Mouse (Mus musculus) Patski (cell line): ENCODE results near the gene Rmdn2. TPM values are rescaled to one million over a fixed set of nuclear protein-coding genes. Genes with fewer than 3 reads are reported as not detected.

Experiments used
- ATAC-seq: fragments of 100-300 bp; one replicate; pipeline ENCODE4 v1.8.0; 2021
- CTCF ChIA-PET: fragments of 350-600 bp; sonication (Branson Sonifier 250); formaldehyde crosslinking; loops from one replicate; lab custom pipeline; 2022; ENCODE audit warnings: inconsistent platforms; lab: Charles Lee
- POLR2A ChIA-PET: fragments of 350-600 bp; sonication (Branson Sonifier 250); formaldehyde crosslinking; loops from one replicate; lab custom pipeline; 2022; ENCODE audit warnings: antibody characterized with exemption, inconsistent platforms; lab: Charles Lee
- DNase-seq: peaks from one replicate; pipeline ENCODE4 v3.0.0-alpha.2; 2011; ENCODE audit warnings: low read depth, low spot score
- H3K27me3 ChIP-seq: fragments of 371-371 bp; one replicate; pipeline ENCODE4 v1.5.1; 2021
- CTCF ChIP-seq: fragments of 100-300 bp; IDR thresholded peaks from one replicate; pipeline ENCODE4 v1.5.1; 2021
- in situ Hi-C: fragments of 300-500 bp; cut with MboI; formaldehyde crosslinking; loops from 3 replicates; pipeline ENCODE4 v1.11.1; 2018; ENCODE audit warnings: low pct_unique_long_range_greater_than_20kb, mixed read lengths
- polyA plus RNA-seq: library from polyadenylated mRNA; unstranded; gene quantifications from one replicate; pipeline ENCODE4 v1.2.3, GENCODE M21; 2021

Gene Rmdn2
- polyA plus RNA-seq, 1 experiment from 2014 or later, result 15.1 TPM

GRCm38 (mm10) chr17:79653171-79653570 is 41.5 kb downstream of the Rmdn2 start:
- ATAC-seq (no peak), DNase-seq (no peak)
- CTCF ChIA-PET, result interaction anchor here (1.3 kb wide), 1 partner anchor 8 kb away, joined by 4 read pairs; no protein-coding TSS in a partner anchor
- in situ Hi-C loops, result loop anchor here (25.0 kb wide), 1 partner anchor 534 kb away; no protein-coding TSS in a partner anchor
- POLR2A ChIA-PET, result no interaction called here
- no peaks in the 10 kb centered on the region for H3K27me3 ChIP-seq
- no peak for TF ChIP-seq CTCF

DNA sequence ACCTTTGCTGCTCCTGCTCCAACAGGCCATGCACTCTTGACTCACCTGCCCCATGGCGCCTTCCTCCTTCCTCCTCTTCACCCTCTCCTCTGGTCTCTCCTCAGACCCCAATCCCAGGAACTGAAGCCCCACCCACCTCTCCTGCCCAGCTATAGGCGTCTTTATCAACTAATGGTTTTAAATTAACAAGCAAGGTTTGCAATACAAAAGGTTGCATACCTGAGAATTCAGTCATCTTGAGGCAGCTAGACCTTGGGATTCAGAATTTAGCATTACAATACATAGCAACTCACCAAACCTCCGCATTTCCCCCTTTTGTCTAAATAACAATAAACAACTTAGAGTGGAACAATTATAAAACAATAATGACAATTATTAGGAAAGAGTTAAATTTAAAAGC is 42.5 kb downstream of the Rmdn2 start:
- in situ Hi-C loops, result loop anchor here (25.0 kb wide), 1 partner anchor 533 kb away; no protein-coding TSS in a partner anchor
- DNase-seq, result no peak

GRCm38 (mm10) chr17:79657785-79658184 is 46.1 kb downstream of the Rmdn2 start:
- no peak for TF ChIP-seq CTCF
- no peak for DNase-seq
- CTCF ChIA-PET, result no interaction called here
- no peak for ATAC-seq
- POLR2A ChIA-PET, result no interaction called here
- no peaks in the 10 kb centered on the region for H3K27me3 ChIP-seq
- in situ Hi-C loops, result loop anchor here (25.0 kb wide), 1 partner anchor 530 kb away; no protein-coding TSS in a partner anchor

More for the DNA sequence above, 42.5 kb downstream of the Rmdn2 start:
- no peak for ATAC-seq
- ChIA-PET CTCF (no interaction called here), POLR2A (no interaction called here)
- TF ChIP-seq CTCF, result no peak
- H3K27me3 ChIP-seq, result no peaks in the 10 kb centered on the region

DNA sequence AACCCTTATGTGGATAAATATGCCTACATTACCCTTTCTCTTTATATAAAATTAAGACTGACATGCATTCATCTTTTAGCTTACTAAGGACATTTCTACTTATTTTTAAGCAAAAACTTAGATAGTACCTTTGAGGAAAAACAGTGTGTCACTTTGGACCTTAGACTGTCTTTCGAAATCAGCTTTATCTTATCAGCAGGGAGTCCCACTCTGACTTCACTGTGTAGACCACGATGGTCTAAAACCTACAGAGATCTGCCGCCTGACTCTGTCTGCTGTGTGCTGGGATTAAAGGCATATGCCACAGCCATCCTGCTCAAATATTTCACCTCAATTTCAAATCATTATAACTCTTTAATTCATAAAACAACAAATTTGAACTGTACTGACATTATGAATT is 46.8 kb downstream of the Rmdn2 start:
- in situ Hi-C loops, result loop anchor here (25.0 kb wide), 1 partner anchor 529 kb away; no protein-coding TSS in a partner anchor
- ChIA-PET POLR2A (no interaction called here), CTCF (no interaction called here)
- H3K27me3 ChIP-seq, result no peaks in the 10 kb centered on the region
- DNase-seq (no peak), ATAC-seq (no peak)
- no peak for TF ChIP-seq CTCF

- POLR2A ChIA-PET, result no interaction called here
- in situ Hi-C loops, result loop anchor here (25.0 kb wide), 1 partner anchor 528 kb away; no protein-coding TSS in a partner anchor
- CTCF ChIA-PET, result no interaction called here
- no peaks in the 10 kb centered on the region for H3K27me3 ChIP-seq
- DNase-seq, result no peak
- TF ChIP-seq CTCF, result no peak
- no peak for ATAC-seq
These were observed 47.2 kb downstream of the Rmdn2 start for GRCm38 (mm10) chr17:79658863-79659262.

DNA sequence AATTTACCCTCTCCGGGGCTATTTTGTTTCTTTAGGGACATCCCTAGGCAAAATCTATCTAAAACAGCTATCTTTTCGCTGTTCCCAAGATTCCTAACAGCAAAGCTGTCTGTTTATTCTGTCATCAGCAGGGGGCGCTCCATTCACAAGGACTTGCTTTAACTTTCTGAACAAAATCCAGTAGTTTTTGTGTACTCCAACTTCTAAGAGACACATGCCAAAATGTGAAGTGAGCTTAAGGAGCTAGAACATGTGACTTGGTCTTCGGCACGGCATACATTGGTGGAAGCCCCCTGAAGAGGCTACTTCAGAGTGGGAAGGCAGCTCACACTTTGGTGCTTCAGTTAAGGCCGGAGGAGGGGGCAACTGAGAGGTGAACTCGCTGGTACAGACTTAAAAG is 49.7 kb downstream of the Rmdn2 start:
- peak; percentile 76 for TF ChIP-seq CTCF
- no peaks in the 10 kb centered on the region for H3K27me3 ChIP-seq
- ChIA-PET POLR2A (no interaction called here), CTCF (interaction anchor here (0.7 to 1.4 kb wide), 19 partner anchors 9 to 202 kb away, joined by 3 to 10 read pairs (median 3); no protein-coding TSS in a partner anchor)
- DNase-seq, result no peak
- no peak for ATAC-seq
- in situ Hi-C loops, result loop anchor here (10.0 to 25.0 kb wide), 2 partner anchors 343 to 526 kb away; no protein-coding TSS in a partner anchor

GRCm38 (mm10) chr17:79661848-79662247 is 50.2 kb downstream of the Rmdn2 start:
- ChIA-PET CTCF (interaction anchor here (0.8 to 1.4 kb wide), 15 partner anchors 9 to 201 kb away, joined by 3 to 10 read pairs (median 4); no protein-coding TSS in a partner anchor), POLR2A (no interaction called here)
- in situ Hi-C loops, result loop anchor here (10.0 to 25.0 kb wide), 2 partner anchors 343 to 525 kb away; no protein-coding TSS in a partner anchor
- ATAC-seq (no peak), DNase-seq (no peak)
- no peak for TF ChIP-seq CTCF
- no peaks in the 10 kb centered on the region for H3K27me3 ChIP-seq

GRCm38 (mm10) chr17:79663393-79664105 is 51.9 kb downstream of the Rmdn2 start:
- TF ChIP-seq CTCF, result peak; percentile 47
- no peaks in the 10 kb centered on the region for H3K27me3 ChIP-seq
- DNase-seq (no peak), ATAC-seq (no peak)
- POLR2A ChIA-PET, result interaction anchor here (1.2 kb wide), 1 partner anchor 50 kb away, joined by 3 read pairs; no protein-coding TSS in a partner anchor
- CTCF ChIA-PET, result interaction anchor here (0.9 to 1.9 kb wide), 4 partner anchors 13 to 205 kb away, joined by 3 to 6 read pairs (median 4); no protein-coding TSS in a partner anchor
- in situ Hi-C loops, result loop anchor here (10.0 to 25.0 kb wide), 2 partner anchors 341 to 524 kb away; no protein-coding TSS in a partner anchor

DNA sequence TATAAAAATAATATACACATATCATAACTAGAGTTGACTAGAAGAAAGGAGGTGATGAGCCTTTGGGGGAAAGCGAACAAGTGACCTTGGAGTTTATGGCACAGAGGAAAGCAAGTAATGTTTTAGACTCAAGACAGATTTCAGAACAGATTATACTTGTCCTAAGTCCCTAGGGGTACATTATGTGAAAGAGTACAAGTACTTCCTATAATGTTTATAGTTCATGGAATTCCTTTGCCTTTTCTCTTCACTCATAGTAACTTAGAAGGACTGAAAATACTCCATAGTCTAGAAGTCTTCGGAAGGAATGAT is 52.4 kb downstream of the Rmdn2 start:
- no peaks in the 10 kb centered on the region for H3K27me3 ChIP-seq
- no peak for DNase-seq
- ATAC-seq, result no peak
- TF ChIP-seq CTCF, result no peak
- ChIA-PET POLR2A (interaction anchor here (1.2 kb wide), 1 partner anchor 50 kb away, joined by 3 read pairs; no protein-coding TSS in a partner anchor), CTCF (interaction anchor here (1.3 to 1.9 kb wide), 2 partner anchors 14 to 53 kb away, joined by 4 to 5 read pairs; no protein-coding TSS in a partner anchor)
- in situ Hi-C loops, result loop anchor here (10.0 to 25.0 kb wide), 2 partner anchors 341 to 523 kb away; no protein-coding TSS in a partner anchor

DNA sequence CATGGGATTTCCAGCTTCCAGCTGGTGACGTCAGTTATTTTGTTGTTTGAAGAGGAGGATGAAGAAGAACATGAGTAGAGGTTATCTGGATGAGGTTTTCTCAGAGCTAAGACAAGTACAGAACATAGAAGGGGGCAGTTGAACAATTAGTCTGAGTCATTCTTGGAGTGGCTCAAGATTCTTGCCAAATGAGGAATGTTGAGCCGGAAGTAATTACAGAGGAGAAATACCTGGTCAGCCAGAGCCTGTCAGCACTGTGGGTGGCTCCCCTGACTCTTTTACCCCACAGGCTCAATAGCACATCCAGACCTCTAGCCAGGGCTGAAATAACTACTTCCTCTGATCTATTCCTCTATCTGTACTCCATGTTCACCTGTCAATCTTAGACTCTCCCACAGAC is 59.2 kb downstream of the Rmdn2 start:
- no peak for TF ChIP-seq CTCF
- DNase-seq, result no peak
- CTCF ChIA-PET, result interaction anchor here (1.2 to 1.9 kb wide), 2 partner anchors 9 to 10 kb away, joined by 3 to 6 read pairs; no protein-coding TSS in a partner anchor
- POLR2A ChIA-PET, result no interaction called here
- no peaks in the 10 kb centered on the region for H3K27me3 ChIP-seq
- in situ Hi-C loops, result loop anchor here (25.0 kb wide), 1 partner anchor 516 kb away; no protein-coding TSS in a partner anchor
- ATAC-seq, result peak; percentile 51
